Mouse (Mus musculus) ES-E14 (cell line): ENCODE results near the gene Egfl8.

Experiments used
- CHD2 ChIP-seq: IDR thresholded peaks from 2 replicates; pipeline ENCODE4 v1.6.1; 2014; ENCODE audit warnings: mild to moderate bottlenecking, low read depth, low read length, inconsistent platforms
- HCFC1 ChIP-seq: IDR thresholded peaks from 2 replicates; pipeline ENCODE4 v1.6.1; 2012; ENCODE audit warnings: low read length, inconsistent platforms, borderline replicate concordance; ENCODE audit not compliant: insufficient read depth
- MAFK ChIP-seq: IDR thresholded peaks from 2 replicates; pipeline ENCODE4 v1.6.1; 2014; ENCODE audit warnings: mild to moderate bottlenecking, low read depth, low read length, inconsistent platforms; ENCODE audit not compliant: insufficient read depth
- ZC3H11A ChIP-seq: IDR thresholded peaks from 2 replicates; pipeline ENCODE4 v1.6.1; 2012; ENCODE audit warnings: low read depth, mild to moderate bottlenecking, inconsistent platforms, low read length, borderline replicate concordance
- ZNF384 ChIP-seq: IDR thresholded peaks from 2 replicates; pipeline ENCODE4 v1.6.1; 2012; ENCODE audit warnings: low read depth, low read length, inconsistent platforms

DNA sequence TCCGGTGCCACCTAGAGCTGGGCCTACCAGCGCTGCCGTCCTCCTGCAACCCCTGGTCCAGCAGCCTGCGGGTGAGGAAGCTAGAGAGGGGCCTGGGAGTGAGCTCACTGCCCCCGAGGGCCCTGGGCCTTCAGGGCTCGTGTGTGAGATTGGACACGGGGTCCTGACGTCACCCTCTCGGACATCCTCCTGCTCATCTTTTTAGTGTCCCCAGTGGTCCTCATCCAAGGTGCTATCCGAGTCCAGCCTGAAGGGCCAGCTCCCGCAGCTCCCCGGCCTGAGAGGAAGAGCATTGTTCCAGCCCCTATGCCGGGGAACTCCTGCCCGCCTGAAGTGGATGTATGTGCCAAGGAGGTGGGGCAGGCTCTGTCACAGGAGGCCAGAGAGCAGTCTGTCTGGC lies 35.0 kb upstream of the Egfl8 start:
- TF ChIP-seq ZNF384 (no peak), CHD2 (no peak), ZC3H11A (no peak), HCFC1 (no peak), MAFK (no peak)
